Mouse (Mus musculus) intestine, postnatal 0 days (tissue): ENCODE measurements around the gene Tmem160. TPM values are rescaled to one million over a fixed set of nuclear protein-coding genes. Genes with fewer than 3 reads are reported as not detected.

Experiments used
- ATAC-seq: fragments of 200-750 bp; cut with Nextera tagmentation; 2 replicates; pipeline ENCODE4 v1.8.0; 2017; ENCODE audit warnings: mild to moderate bottlenecking, moderate TSS enrichment, moderate library complexity
- H3K27ac ChIP-seq: fragments of 300-500 bp; sonication (generic); 2 replicates; pipeline ENCODE4 v1.5.1; 2014; ENCODE audit warnings: mild to moderate bottlenecking, low read depth, low read length, moderate library complexity
- H3K27me3 ChIP-seq: fragments of 300-500 bp; sonication (generic); replicated peaks from 2 replicates; pipeline ENCODE4 v1.6.1; 2014; ENCODE audit warnings: low read length, mixed read lengths; ENCODE audit not compliant: control insufficient read depth, insufficient read depth
- H3K36me3 ChIP-seq: fragments of 300-500 bp; sonication (generic); 2 replicates; pipeline ENCODE4 v1.6.1; 2014; ENCODE audit warnings: mild to moderate bottlenecking, moderate library complexity; ENCODE audit not compliant: control insufficient read depth, insufficient read depth
- H3K4me1 ChIP-seq: fragments of 300-500 bp; sonication (generic); replicated peaks from 2 replicates; pipeline ENCODE4 v1.6.1; 2014; ENCODE audit warnings: antibody characterized with exemption, low read length, mixed read lengths; ENCODE audit not compliant: control insufficient read depth, insufficient read depth
- H3K4me2 ChIP-seq: fragments of 300-500 bp; sonication (generic); replicated peaks from 2 replicates; pipeline ENCODE4 v1.6.1; 2014; ENCODE audit warnings: low read depth, mild to moderate bottlenecking, moderate library complexity
- H3K4me3 ChIP-seq: fragments of 300-500 bp; sonication (generic); 2 replicates; pipeline ENCODE4 v1.5.1; 2014; ENCODE audit warnings: low read depth, low read length
- H3K9ac ChIP-seq: fragments of 300-500 bp; sonication (generic); 2 replicates; pipeline ENCODE4 v1.6.1; 2014; ENCODE audit warnings: mild to moderate bottlenecking, low read depth, low read length
- H3K9me3 ChIP-seq: fragments of 300-500 bp; sonication (generic); 2 replicates; pipeline ENCODE4 v1.6.1; 2016; ENCODE audit warnings: mixed run types; ENCODE audit not compliant: control insufficient read depth
- CTCF ChIP-seq: sonication (generic); IDR thresholded peaks from 2 replicates; pipeline ENCODE4 v1.5.1; 2016; ENCODE audit warnings: low read depth, mild to moderate bottlenecking, control low read depth, antibody characterized with exemption, moderate library complexity
- WGBS: fragments of 180-500 bp; shearing (Covaris S2); extraction: QIAGEN DNeasy Blood & Tissue Kit; methylation state at CpG from one replicate; pipeline ENCODE4 v1.1.7; 2014; 5-methylcytosine and 5-hydroxymethylcytosine counted together
- polyA plus RNA-seq: library from polyadenylated mRNA; unstranded; fragments of >200 nt; fragmentation: Nextera tagmentation; extraction: Ambion mirVana; gene quantifications from 2 replicates; pipeline ENCODE4 v1.2.1, GENCODE M21; 2015

The Tmem160 gene
- polyA plus RNA-seq, 1 experiment from 2014 or later, result 124 TPM

DNA sequence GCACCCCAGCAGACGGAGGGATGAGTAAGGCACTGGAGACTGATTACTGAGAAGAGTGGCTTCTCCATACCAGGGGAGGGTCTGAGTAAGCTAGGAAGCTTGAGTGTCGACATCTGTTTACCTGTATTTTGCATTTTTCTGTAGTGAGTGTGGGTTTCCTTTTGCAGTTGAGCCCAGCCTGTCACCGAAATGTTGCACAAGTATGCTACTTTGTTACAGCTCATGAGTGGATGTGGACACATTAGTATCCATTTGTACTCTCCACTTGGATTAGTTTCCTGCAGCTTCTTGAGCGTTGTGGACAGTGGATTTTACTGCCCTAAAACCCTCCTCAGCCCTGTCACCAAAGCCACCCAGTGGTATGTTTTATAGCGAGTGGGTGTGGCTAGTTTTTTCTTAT is 33.9 kb upstream of the Tmem160 start:
- 0 out of 2 replicates have a peak, but pooled peaks cover 9% of the 10 kb centered on the region for H3K4me1 ChIP-seq
- peak overlapping the region; percentile 66 for H3K27ac ChIP-seq
- no peaks in the 10 kb centered on the region for H3K9me3 ChIP-seq
- no peaks in the 10 kb centered on the region for H3K27me3 ChIP-seq
- TF ChIP-seq CTCF, result peak; percentile 35; the same call in 1 of the 2 replicates
- ATAC-seq, result no peak
- H3K9ac ChIP-seq, result no peak overlapping the region
- no peak overlapping the region for H3K4me2 ChIP-seq
- H3K36me3 ChIP-seq, result peaks cover 58% of the 10 kb centered on the region
- WGBS, result 63% methylated on average over 5 of the region's 5 CpGs
- H3K4me3 ChIP-seq, result no peak overlapping the region

DNA sequence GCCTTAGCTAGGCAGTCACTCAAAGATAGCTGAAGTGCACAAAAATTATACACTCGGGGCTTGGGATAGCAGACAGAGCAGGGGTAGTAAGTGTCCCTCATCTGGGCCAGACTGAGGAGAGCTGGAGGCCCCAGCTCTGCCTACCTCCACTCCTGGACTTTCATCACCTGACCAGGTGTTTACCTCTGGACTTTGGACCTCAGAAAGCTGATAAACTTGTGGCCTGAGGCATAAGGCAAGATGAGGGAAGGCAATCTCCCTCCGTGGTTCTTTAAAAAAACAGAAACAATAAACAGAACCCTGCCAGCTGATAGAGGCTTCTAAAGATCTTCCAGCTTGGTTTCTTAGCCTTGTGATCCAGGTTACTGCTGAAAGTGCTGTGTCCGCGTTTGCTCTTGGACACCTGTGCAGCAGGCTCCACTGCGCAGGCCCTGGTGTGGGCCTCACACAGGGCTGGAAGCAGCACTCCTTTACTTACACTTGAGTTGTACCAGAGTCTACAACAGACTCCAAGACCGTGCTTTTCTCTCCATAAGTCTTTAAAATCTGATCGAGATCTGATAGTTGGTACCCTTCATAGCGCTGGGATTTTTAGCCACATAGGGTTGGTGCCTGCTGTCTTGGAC is 32.0 kb upstream of the Tmem160 start:
- no peak overlapping the region for H3K4me2 ChIP-seq
- ATAC-seq, result peak; percentile 89

GRCm38 (mm10) chr7:16422222-16422856 is 30.2 kb upstream of the Tmem160 start:
- no peaks in the 10 kb centered on the region for H3K27me3 ChIP-seq
- TF ChIP-seq CTCF, result no peak
- H3K9me3 ChIP-seq, result no peaks in the 10 kb centered on the region
- H3K27ac ChIP-seq, result peak overlapping the region; percentile 95
- WGBS, result 51% methylated on average over 18 of the region's 18 CpGs
- peak overlapping the region; percentile 22; the same call in 1 of the 2 replicates for H3K9ac ChIP-seq
- 0 out of 2 replicates have a peak, but pooled peaks cover 9% of the 10 kb centered on the region for H3K4me1 ChIP-seq
- H3K36me3 ChIP-seq, result peaks cover 78% of the 10 kb centered on the region
- H3K4me2 ChIP-seq, result 0 out of 2 replicates have a peak overlapping the region, but pooled peaks have one; percentile 17
- H3K4me3 ChIP-seq, result no peak overlapping the region
- ATAC-seq, result no peak

More for the DNA sequence above, 32.0 kb upstream of the Tmem160 start:
- H3K36me3 ChIP-seq, result peaks cover 77% of the 10 kb centered on the region
- H3K27me3 ChIP-seq, result no peaks in the 10 kb centered on the region
- H3K4me3 ChIP-seq, result no peak overlapping the region
- H3K9me3 ChIP-seq, result no peaks in the 10 kb centered on the region
- peak overlapping the region; percentile 42 for H3K9ac ChIP-seq
- H3K27ac ChIP-seq, result peak overlapping the region; percentile 95
- no peak for TF ChIP-seq CTCF
- 45% methylated on average over 8 of the region's 8 CpGs for WGBS
- 0 out of 2 replicates have a peak, but pooled peaks cover 9% of the 10 kb centered on the region for H3K4me1 ChIP-seq

DNA sequence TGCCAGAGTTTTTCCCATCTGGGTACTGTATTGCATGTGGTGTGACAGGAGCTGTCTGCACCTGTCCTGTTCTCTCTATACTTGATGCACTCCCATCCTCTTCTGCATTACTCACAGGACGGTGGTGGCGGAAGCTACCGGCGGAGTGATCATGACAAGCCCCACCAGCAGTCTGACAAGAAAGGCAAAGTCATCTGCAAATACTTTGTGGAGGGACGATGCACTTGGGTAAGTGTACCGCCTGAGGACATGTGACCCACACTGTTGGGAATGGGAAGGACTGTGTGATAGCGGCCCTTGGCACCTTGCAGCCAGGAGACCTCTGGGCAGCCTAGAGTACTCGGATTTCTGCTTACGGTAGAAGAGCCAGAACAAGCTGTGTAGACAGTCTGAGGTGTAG is 28.8 kb upstream of the Tmem160 start:
- Histone ChIP-seq H3K27ac (peak overlapping the region; percentile 94), H3K4me2 (no peak overlapping the region), H3K4me3 (no peak overlapping the region), H3K27me3 (no peaks in the 10 kb centered on the region), H3K4me1 (0 out of 2 replicates have a peak, but pooled peaks cover 9% of the 10 kb centered on the region), H3K36me3 (peaks cover 87% of the 10 kb centered on the region), H3K9me3 (no peaks in the 10 kb centered on the region), H3K9ac (no peak overlapping the region)
- no peak for TF ChIP-seq CTCF
- ATAC-seq, result no peak
- WGBS, result 77% methylated on average over 9 of the region's 9 CpGs

- Histone ChIP-seq H3K36me3 (peaks cover 87% of the 10 kb centered on the region), H3K27ac (peak overlapping the region; percentile 94), H3K4me2 (no peak overlapping the region), H3K9ac (peak overlapping the region; percentile 34; the same call in 1 of the 2 replicates), H3K27me3 (no peaks in the 10 kb centered on the region), H3K9me3 (no peaks in the 10 kb centered on the region), H3K4me3 (no peak overlapping the region), H3K4me1 (0 out of 2 replicates have a peak, but pooled peaks cover 5% of the 10 kb centered on the region)
- 43% methylated on average over 10 of the region's 10 CpGs for WGBS
- no peak for TF ChIP-seq CTCF
- ATAC-seq, result peak; percentile 84
Observed at GRCm38 (mm10) chr7:16425721-16426120, 26.9 kb upstream of the Tmem160 start.

GRCm38 (mm10) chr7:16426129-16426729 is 26.4 kb upstream of the Tmem160 start:
- H3K4me2 ChIP-seq, result no peak overlapping the region
- H3K27me3 ChIP-seq, result no peaks in the 10 kb centered on the region
- peak; percentile 73 for ATAC-seq
- H3K4me1 ChIP-seq, result 0 out of 2 replicates have a peak, but pooled peaks cover 3% of the 10 kb centered on the region
- H3K4me3 ChIP-seq, result no peak overlapping the region
- WGBS, result 54% methylated on average over 4 of the region's 4 CpGs
- no peaks in the 10 kb centered on the region for H3K9me3 ChIP-seq
- peaks cover 87% of the 10 kb centered on the region for H3K36me3 ChIP-seq
- no peak overlapping the region for H3K9ac ChIP-seq
- H3K27ac ChIP-seq, result peak overlapping the region; percentile 94
- TF ChIP-seq CTCF, result peak; percentile 93
